Mouse (Mus musculus) lung, postnatal 0 days (tissue): ENCODE measurements at regions not wholly inside any gene's neighbourhood (a gene's known extent, or its start where the extent isn't known, plus 50 kb on each side); places are given as distances from the start of the nearest gene placed in this dataset.

Source experiments
- ATAC-seq: fragments of 200-750 bp; cut with Nextera tagmentation; 2 replicates; pipeline ENCODE4 v1.8.0; 2017; ENCODE audit warnings: moderate library complexity
- DNase-seq: peaks from one replicate; pipeline ENCODE4 v3.0.0-alpha.2; 2016; ENCODE audit warnings: low spot score
- H3K27ac ChIP-seq: fragments of 300-500 bp; sonication (generic); 2 replicates; pipeline ENCODE4 v1.5.1; 2014; ENCODE audit warnings: antibody characterized with exemption, mild to moderate bottlenecking, low read length, mixed read lengths
- H3K27me3 ChIP-seq: fragments of 300-500 bp; sonication (generic); replicated peaks from 2 replicates; pipeline ENCODE4 v1.6.1; 2014; ENCODE audit warnings: low read length, mixed read lengths; ENCODE audit not compliant: insufficient read depth
- H3K36me3 ChIP-seq: fragments of 300-500 bp; sonication (generic); 2 replicates; pipeline ENCODE4 v1.6.1; 2014; ENCODE audit warnings: low read length, mixed read lengths; ENCODE audit not compliant: insufficient read depth
- H3K4me1 ChIP-seq: fragments of 300-500 bp; sonication (generic); 2 replicates; pipeline ENCODE4 v1.6.1; 2014; ENCODE audit warnings: antibody characterized with exemption, low read depth, low read length, mixed read lengths; ENCODE audit not compliant: insufficient read depth
- H3K4me2 ChIP-seq: fragments of 300-500 bp; sonication (generic); replicated peaks from 2 replicates; pipeline ENCODE4 v1.6.1; 2014; ENCODE audit warnings: low read depth, mild to moderate bottlenecking, low read length, moderate library complexity, mixed read lengths
- H3K4me3 ChIP-seq: fragments of 300-500 bp; sonication (generic); 2 replicates; pipeline ENCODE4 v1.5.1; 2014; ENCODE audit warnings: low read depth, low read length
- H3K9ac ChIP-seq: fragments of 300-500 bp; sonication (generic); replicated peaks from 2 replicates; pipeline ENCODE4 v1.6.1; 2014; ENCODE audit warnings: low read depth, mild to moderate bottlenecking
- H3K9me3 ChIP-seq: fragments of 300-500 bp; sonication (generic); 2 replicates; pipeline ENCODE4 v1.6.1; 2016; ENCODE audit warnings: low read length, mixed read lengths
- CTCF ChIP-seq: IDR thresholded peaks from 2 replicates; pipeline ENCODE4 v1.5.1; 2016; ENCODE audit warnings: antibody characterized with exemption, mild to moderate bottlenecking
- EP300 ChIP-seq: IDR thresholded peaks from 2 replicates; pipeline ENCODE4 v1.6.1; 2016; ENCODE audit warnings: antibody characterized with exemption, mild to moderate bottlenecking, control low read depth
- WGBS: fragments of 180-500 bp; shearing (Covaris S2); extraction: QIAGEN DNeasy Blood & Tissue Kit; methylation state at CpG from one replicate; pipeline ENCODE4 v1.1.7; 2014; 5-methylcytosine and 5-hydroxymethylcytosine counted together

DNA sequence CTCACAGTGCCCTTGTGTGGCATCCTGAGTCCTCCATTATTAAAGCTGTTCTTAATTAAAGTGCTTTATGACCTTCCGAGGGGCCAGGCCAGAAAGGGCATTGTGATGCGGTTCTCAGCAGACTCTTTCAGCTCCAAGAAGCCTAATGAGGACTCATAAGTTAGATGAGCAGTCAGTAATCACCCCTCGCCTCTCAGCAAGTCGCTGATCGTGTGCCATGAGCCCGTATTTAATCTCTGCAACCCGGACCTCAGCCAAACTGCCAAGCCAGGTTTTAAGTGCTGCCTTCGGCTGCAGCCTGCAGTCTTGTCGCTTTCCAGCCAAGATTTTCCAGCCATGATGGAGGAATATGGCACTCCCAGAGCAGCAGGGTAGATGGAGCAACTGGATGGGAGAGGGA, 56.1 kb upstream of the Rbfox1 start:
- ATAC-seq: no peak
- Histone ChIP-seq H3K36me3 (no peaks in the 10 kb centered on the region), H3K9ac (no peak overlapping the region), H3K27me3 (no peaks in the 10 kb centered on the region), H3K9me3 (no peaks in the 10 kb centered on the region), H3K4me3 (no peak overlapping the region), H3K4me1 (no peaks in the 10 kb centered on the region), H3K4me2 (no peak overlapping the region), H3K27ac (no peak overlapping the region)
- DNase-seq: no peak
- no peak for TF ChIP-seq CTCF
- no peak for TF ChIP-seq EP300
- WGBS: 64% methylated on average over 9 of the region's 9 CpGs

- H3K4me3 ChIP-seq: no peak overlapping the region
- DNase-seq (no peak), ATAC-seq (no peak)
- TF ChIP-seq CTCF (no peak), EP300 (no peak)
- no peaks in the 10 kb centered on the region for H3K9me3 ChIP-seq
- no peaks in the 10 kb centered on the region for H3K36me3 ChIP-seq
- no peaks in the 10 kb centered on the region for H3K27me3 ChIP-seq
- 17% methylated on average over 1 of the region's 1 CpGs for WGBS
- no peak overlapping the region for H3K9ac ChIP-seq
- H3K27ac ChIP-seq: no peak overlapping the region
- no peaks in the 10 kb centered on the region for H3K4me1 ChIP-seq
- no peak overlapping the region for H3K4me2 ChIP-seq
Observed at GRCm38 (mm10) chr16:5823316-5823715, 61.8 kb upstream of the Rbfox1 start.

DNA sequence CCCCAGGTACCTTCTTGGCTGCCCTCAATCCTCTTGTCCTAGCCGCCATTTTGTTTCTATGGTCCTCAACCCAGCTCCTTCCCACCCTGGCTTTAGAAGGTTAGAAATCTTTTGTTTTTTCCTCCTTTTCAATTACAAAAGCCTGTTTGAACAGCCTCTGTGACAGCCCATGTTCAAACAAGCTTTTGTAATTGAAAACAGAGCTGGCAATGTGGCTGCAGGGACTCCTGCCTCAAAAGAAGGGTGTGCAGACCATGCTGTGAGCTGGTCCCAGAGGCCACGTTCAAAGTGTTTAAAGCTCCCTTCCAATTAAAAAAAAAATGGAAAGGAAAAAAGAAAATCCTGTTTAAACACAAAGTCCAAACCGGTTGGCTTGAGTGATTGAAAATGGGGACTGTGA, 68.0 kb upstream of the Rbfox1 start:
- DNase-seq: no peak
- H3K27ac ChIP-seq: no peak overlapping the region
- H3K27me3 ChIP-seq: no peaks in the 10 kb centered on the region
- no peak for TF ChIP-seq EP300
- TF ChIP-seq CTCF: no peak
- H3K9ac ChIP-seq: no peak overlapping the region
- no peaks in the 10 kb centered on the region for H3K36me3 ChIP-seq
- no peak overlapping the region for H3K4me2 ChIP-seq
- H3K4me1 ChIP-seq: no peaks in the 10 kb centered on the region
- no peak overlapping the region for H3K4me3 ChIP-seq
- WGBS: 38% methylated on average over 3 of the region's 3 CpGs
- ATAC-seq: no peak
- H3K9me3 ChIP-seq: no peaks in the 10 kb centered on the region

- H3K4me3 ChIP-seq: no peak overlapping the region
- H3K9ac ChIP-seq: no peak overlapping the region
- TF ChIP-seq EP300 (no peak), CTCF (no peak)
- no peak for ATAC-seq
- DNase-seq: no peak
- H3K27me3 ChIP-seq: no peaks in the 10 kb centered on the region
- no peak overlapping the region for H3K4me2 ChIP-seq
- H3K4me1 ChIP-seq: no peaks in the 10 kb centered on the region
- no peak overlapping the region for H3K27ac ChIP-seq
- H3K36me3 ChIP-seq: no peaks in the 10 kb centered on the region
- 81% methylated on average over 2 of the region's 2 CpGs for WGBS
- no peaks in the 10 kb centered on the region for H3K9me3 ChIP-seq
Observed at GRCm38 (mm10) chr16:5812245-5812820, 72.8 kb upstream of the Rbfox1 start.

GRCm38 (mm10) chr16:5811654-5811992, 73.5 kb upstream of the Rbfox1 start:
- no peaks in the 10 kb centered on the region for H3K4me1 ChIP-seq
- WGBS: 38% methylated on average over 2 of the region's 2 CpGs

GRCm38 (mm10) chr16:5810986-5811653, 74.0 kb upstream of the Rbfox1 start:
- ATAC-seq: no peak
- no peak for TF ChIP-seq CTCF
- no peak for TF ChIP-seq EP300
- H3K4me2 ChIP-seq: no peak overlapping the region
- H3K36me3 ChIP-seq: no peaks in the 10 kb centered on the region
- WGBS: 49% methylated on average over 10 of the region's 10 CpGs
- no peaks in the 10 kb centered on the region for H3K27me3 ChIP-seq
- H3K4me3 ChIP-seq: no peak overlapping the region
- no peak overlapping the region for H3K9ac ChIP-seq
- no peaks in the 10 kb centered on the region for H3K9me3 ChIP-seq
- no peaks in the 10 kb centered on the region for H3K4me1 ChIP-seq
- no peak overlapping the region for H3K27ac ChIP-seq
- DNase-seq: no peak

More at GRCm38 (mm10) chr16:5811654-5811992, 73.5 kb upstream of the Rbfox1 start:
- Histone ChIP-seq H3K27me3 (no peaks in the 10 kb centered on the region), H3K4me3 (no peak overlapping the region), H3K9me3 (no peaks in the 10 kb centered on the region), H3K4me2 (no peak overlapping the region), H3K36me3 (no peaks in the 10 kb centered on the region), H3K9ac (no peak overlapping the region), H3K27ac (no peak overlapping the region)
- ATAC-seq (no peak), DNase-seq (no peak)
- TF ChIP-seq CTCF: no peak
- TF ChIP-seq EP300: no peak
